8 mouse cellular contexts compared by ENCODE assay signal in genomic region chr16:12359116-12359515, GRCm38 (mm10).
DNase-seq lines count a peak whose midpoint lies in the region; ATAC-seq and TF ChIP-seq lines count a peak whose summit lies in the region.

No protein-coding gene starts in this region.

- no peaks in the 10 kb centered on the region for H3K4me1 ChIP-seq in lung, postnatal 0 days (ENCODE audit: insufficient read depth, low read depth, low read length)
- H3K4me1 ChIP-seq in lung, adult 2 months (ENCODE audit: control insufficient read depth, insufficient read depth, low read length): no peaks in the 10 kb centered on the region
- no peaks in the 10 kb centered on the region for H3K4me1 ChIP-seq in midbrain, postnatal 0 days (ENCODE audit: insufficient read depth, low read length)

- H3K36me3 ChIP-seq in lung, postnatal 0 days (ENCODE audit: insufficient read depth, low read length): no peaks in the 10 kb centered on the region
- no peaks in the 10 kb centered on the region for H3K36me3 ChIP-seq in midbrain, postnatal 0 days (ENCODE audit: insufficient read depth, low read length)

- no peak for TF ChIP-seq CTCF in lung, postnatal 0 days (IDR thresholded peaks at IDR 0.05)
- no peak for TF ChIP-seq CTCF in lung, adult 2 months (IDR thresholded peaks at IDR 0.05; ENCODE audit: insufficient read depth, low read length)
- TF ChIP-seq CTCF in midbrain, postnatal 0 days (IDR thresholded peaks at IDR 0.05): no peak

- 27% methylated on average over 5 of the region's 5 CpGs for WGBS in lung, postnatal 0 days
- WGBS in lung, adult 2 months: 24% methylated on average over 5 of the region's 5 CpGs
- WGBS in midbrain, postnatal 0 days: 38% methylated on average over 5 of the region's 5 CpGs

- no peak overlapping the region for H3K4me2 ChIP-seq in lung, postnatal 0 days (replicated peaks; ENCODE audit: low read depth, low read length)
- H3K4me2 ChIP-seq in midbrain, postnatal 0 days (ENCODE audit: low read depth, low read length, poor library complexity, severe bottlenecking): no peak overlapping the region

- H3K4me3 ChIP-seq in lung, postnatal 0 days (ENCODE audit: low read depth, low read length): no peak overlapping the region
- no peak overlapping the region for H3K4me3 ChIP-seq in lung, adult 2 months (replicated peaks; ENCODE audit: extremely low read depth, low read depth, low read length)
- no peak overlapping the region for H3K4me3 ChIP-seq in midbrain, postnatal 0 days (ENCODE audit: low read depth, low read length)

- H3K9me3 ChIP-seq in lung, postnatal 0 days (ENCODE audit: low read length): no peaks in the 10 kb centered on the region
- H3K9me3 ChIP-seq in midbrain, postnatal 0 days (ENCODE audit: low read length): no peaks in the 10 kb centered on the region

- H3K27me3 ChIP-seq in lung, postnatal 0 days (replicated peaks; ENCODE audit: insufficient read depth, low read length): no peaks in the 10 kb centered on the region
- no peaks in the 10 kb centered on the region for H3K27me3 ChIP-seq in midbrain, postnatal 0 days (ENCODE audit: insufficient read depth, low read length)

- TF ChIP-seq EP300 in lung, postnatal 0 days (IDR thresholded peaks at IDR 0.05): no peak

- TF ChIP-seq POLR2A in lung, adult 2 months (IDR thresholded peaks at IDR 0.05; ENCODE audit: borderline replicate concordance, extremely low read depth, low read depth, low read length): no peak

- ATAC-seq in lung, postnatal 0 days: no peak
- no peak for ATAC-seq in midbrain, postnatal 0 days (ENCODE audit: low FRiP score)
- ATAC-seq in cerebellum, adult (ENCODE audit: insufficient number of reproducible peaks, low FRiP score, low TSS enrichment): no peak

- no peak overlapping the region for H3K27ac ChIP-seq in lung, postnatal 0 days (ENCODE audit: low read length)
- no peak overlapping the region for H3K27ac ChIP-seq in midbrain, postnatal 0 days (ENCODE audit: low read depth, low read length)

- H3K9ac ChIP-seq in lung, postnatal 0 days (replicated peaks; ENCODE audit: low read depth): no peak overlapping the region
- H3K9ac ChIP-seq in midbrain, postnatal 0 days (replicated peaks; ENCODE audit: low read length, poor library complexity, severe bottlenecking): no peak overlapping the region

- peak; percentile 2 for DNase-seq in adrenal gland, postnatal 25 days
- DNase-seq in adrenal gland, adult 18-20 months (ENCODE audit: low spot score in 2 of 2): no peak
- peak; percentile 29 for DNase-seq in lung, postnatal 0 days (ENCODE audit: low spot score)
- DNase-seq in lung, adult 2 months: no peak
- peak; percentile 75 for DNase-seq in embryo, embryonic 10.5 days (ENCODE audit: low spot score)
- peak; percentile 1 for DNase-seq in midbrain, postnatal 0 days (ENCODE audit: low spot score)
- DNase-seq in cerebellum, postnatal 25 days: no peak

Comparison
In these comparisons a context has a peak if more than half of its experiments do, and no peak if none do; other contexts are left out.
1. DNase-seq: peak in adrenal gland, postnatal 25 days (single experiment), lung, postnatal 0 days (single experiment), embryo, embryonic 10.5 days (single experiment) and midbrain, postnatal 0 days (single experiment); none in adrenal gland, adult 18-20 months (0 of 2), lung, adult 2 months (single experiment) and cerebellum, postnatal 25 days (0 of 2).